Mouse (Mus musculus) embryonic facial prominence, embryonic 10.5 days (tissue): ENCODE data around the gene Gpr65. TPM values are rescaled to one million over a fixed set of nuclear protein-coding genes. Genes with fewer than 3 reads are reported as not detected.
"Not testable (repeated sequence)": the region's sequence is repeated elsewhere in the genome, so short reads cannot be mapped to it uniquely, and the experiment has no call there.

ENCODE experiments used
- DNase-seq: peaks from one replicate; pipeline ENCODE4 v3.0.0-alpha.2; 2017; ENCODE audit warnings: low spot score
- H3K27ac ChIP-seq: fragments of 300-500 bp; sonication (generic); replicated peaks from 2 replicates; pipeline ENCODE4 v1.5.1; 2016; ENCODE audit warnings: mild to moderate bottlenecking
- H3K27me3 ChIP-seq: fragments of 300-500 bp; sonication (generic); replicated peaks from 2 replicates; pipeline ENCODE4 v1.6.1; 2016; ENCODE audit warnings: low read depth, mild to moderate bottlenecking; ENCODE audit not compliant: poor library complexity, severe bottlenecking
- H3K36me3 ChIP-seq: fragments of 300-500 bp; sonication (generic); replicated peaks from 2 replicates; pipeline ENCODE4 v1.6.1; 2016; ENCODE audit warnings: mild to moderate bottlenecking, moderate library complexity
- H3K4me1 ChIP-seq: fragments of 300-500 bp; sonication (generic); 2 replicates; pipeline ENCODE4 v1.6.1; 2016
- H3K4me3 ChIP-seq: fragments of 300-500 bp; sonication (generic); 2 replicates; pipeline ENCODE4 v1.5.1; 2016; ENCODE audit warnings: mild to moderate bottlenecking, moderate library complexity
- H3K9me3 ChIP-seq: fragments of 300-500 bp; sonication (generic); 2 replicates; pipeline ENCODE4 v1.6.1; 2016; ENCODE audit warnings: mild to moderate bottlenecking
- WGBS: fragments of 180-500 bp; shearing (Covaris S2); methylation state at CpG from one replicate; pipeline ENCODE4 v1.1.7; 2016; 5-methylcytosine and 5-hydroxymethylcytosine counted together
- polyA plus RNA-seq: library from polyadenylated mRNA; unstranded; fragments of >200 nt; fragmentation: Nextera tagmentation; extraction: Ambion mirVana; gene quantifications from 2 replicates; pipeline ENCODE4 v1.2.1, GENCODE M21; 2016

The Gpr65 gene
- polyA plus RNA-seq = 0.19 and 0.44 TPM in 2 replicates

DNA sequence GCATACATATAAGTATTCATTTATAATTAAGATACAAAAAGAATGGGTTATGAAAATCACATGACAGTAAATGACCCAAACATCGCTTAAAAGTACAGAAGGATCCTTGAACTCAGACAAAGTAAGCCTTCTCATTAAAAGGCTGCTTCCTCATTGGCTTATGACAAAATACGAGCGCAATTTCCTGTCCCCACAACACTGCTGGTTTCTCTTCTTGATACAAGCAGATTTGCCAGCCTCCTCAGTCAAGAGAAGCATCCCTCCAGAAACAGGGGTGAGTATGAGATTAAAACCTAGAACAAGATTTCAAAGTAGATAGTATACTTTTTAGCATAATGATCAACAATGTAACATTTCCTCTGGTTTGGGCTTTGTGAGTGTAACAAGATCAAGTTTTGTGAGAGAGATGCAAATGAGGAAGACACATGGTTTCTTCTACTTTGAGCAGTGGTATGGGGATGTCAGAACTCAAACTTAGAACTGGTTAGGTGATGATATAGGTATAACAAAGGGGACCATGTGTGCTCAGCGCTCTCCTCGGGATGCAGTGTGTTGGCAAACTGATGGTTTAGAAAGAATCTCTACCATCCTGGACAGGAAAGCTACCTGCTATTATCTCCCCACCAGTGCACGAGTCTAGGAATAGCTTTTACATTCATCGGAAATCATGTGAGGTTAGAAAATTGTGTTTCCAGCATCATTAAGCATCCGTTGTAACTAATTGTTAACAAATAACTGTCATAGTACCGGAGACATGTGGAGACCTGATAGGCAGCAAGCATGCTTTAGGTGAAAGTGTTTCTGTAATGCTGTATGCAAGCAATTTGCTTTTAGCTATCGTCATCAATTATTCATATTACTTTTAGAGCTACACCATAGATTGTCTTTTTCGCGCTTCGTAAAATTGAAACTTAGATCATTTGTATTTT, at the start of gene Gpr65:
TSS of gene Gpr65 (plus strand) at position 195 of the 929 bp plus-strand sequence.
- WGBS = 91% methylated on average over 13 of the region's 13 CpGs
- no peak for DNase-seq

GRCm38 (mm10) chr12:98223286-98223685, 45.1 kb upstream of the Gpr65 start:
- peaks cover 16% of the 10 kb centered on the region for H3K36me3 ChIP-seq
- 73% methylated on average over 5 of the region's 5 CpGs for WGBS
- no peaks in the 10 kb centered on the region for H3K9me3 ChIP-seq
- 0 out of 2 replicates have a peak, but pooled peaks cover 4% of the 10 kb centered on the region for H3K4me1 ChIP-seq
- no peak overlapping the region for H3K27ac ChIP-seq
- no peak for DNase-seq
- H3K27me3 ChIP-seq = no peaks in the 10 kb centered on the region
- H3K4me3 ChIP-seq = no peak overlapping the region

More for the DNA sequence above, at the start of gene Gpr65:
- peaks cover 4% of the 10 kb centered on the region; the same call in 1 of the 2 replicates for H3K4me1 ChIP-seq
- no peaks in the 10 kb centered on the region for H3K36me3 ChIP-seq
- no peaks in the 10 kb centered on the region for H3K9me3 ChIP-seq
- no peak within 1 kb of the TSS for H3K4me3 ChIP-seq
- no peak within 1 kb of the TSS for H3K27ac ChIP-seq
- H3K27me3 ChIP-seq = no peaks in the 10 kb centered on the region

- DNase-seq = no peak
Observed at GRCm38 (mm10) chr12:98227037-98227436, 41.4 kb upstream of the Gpr65 start.

GRCm38 (mm10) chr12:98238478-98238877, 30.0 kb upstream of the Gpr65 start:
- H3K27ac ChIP-seq, DNase-seq, H3K36me3 ChIP-seq, H3K9me3 ChIP-seq, H3K4me1 ChIP-seq, H3K27me3 ChIP-seq, H3K4me3 ChIP-seq: not testable (repeated sequence)
- 85% methylated on average over 6 of the region's 6 CpGs for WGBS

More at GRCm38 (mm10) chr12:98227037-98227436, 41.4 kb upstream of the Gpr65 start:
- Histone ChIP-seq H3K27ac (no peak overlapping the region), H3K4me1 (no peaks in the 10 kb centered on the region), H3K36me3 (peaks cover 23% of the 10 kb centered on the region), H3K4me3 (no peak overlapping the region), H3K9me3 (no peaks in the 10 kb centered on the region), H3K27me3 (no peaks in the 10 kb centered on the region)
- 94% methylated on average over 2 of the region's 2 CpGs for WGBS

DNA sequence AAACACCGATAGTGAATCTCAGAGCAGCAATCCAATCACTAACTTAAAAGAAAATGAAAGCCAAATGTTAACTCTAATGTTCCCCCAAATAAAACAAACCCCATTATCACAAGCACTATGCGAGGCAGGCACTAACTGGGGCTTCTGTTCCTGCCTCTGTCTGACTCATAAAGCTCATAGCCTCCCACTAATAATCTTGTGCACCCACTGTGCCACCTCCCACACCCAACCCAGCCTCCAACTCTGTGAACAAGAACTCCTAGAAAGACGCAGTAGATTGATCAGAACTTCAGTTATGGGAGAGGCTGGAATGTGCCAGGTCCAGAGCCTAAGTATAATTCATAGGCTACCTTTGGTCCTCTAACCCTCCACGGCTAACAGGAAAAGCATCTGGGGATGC, 24.3 kb upstream of the Gpr65 start:
- DNase-seq = no peak
- H3K27ac ChIP-seq = no peak overlapping the region
- 89% methylated on average over 4 of the region's 4 CpGs for WGBS

DNA sequence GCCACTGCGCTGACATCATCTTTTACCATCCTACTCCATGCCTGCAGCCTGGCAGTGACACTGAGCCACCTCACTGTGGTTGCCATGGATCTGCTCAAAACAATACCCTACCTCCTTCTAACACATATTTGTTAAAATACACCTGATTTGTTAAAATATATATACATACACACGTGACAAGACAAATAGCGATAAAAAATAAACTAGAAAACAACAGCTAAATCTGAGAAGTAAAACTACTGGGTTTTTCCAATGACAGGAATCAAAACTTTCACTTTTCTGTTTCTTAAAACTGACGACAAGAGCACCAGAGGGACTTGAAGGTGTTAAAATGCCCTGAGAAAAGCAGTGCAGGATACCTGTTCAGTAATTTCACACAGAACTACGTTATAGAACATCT, 23.6 kb upstream of the Gpr65 start:
- DNase-seq = no peak
- Histone ChIP-seq H3K36me3 (peaks cover 9% of the 10 kb centered on the region; the same call in 1 of the 2 replicates), H3K4me3 (no peak overlapping the region), H3K27ac (no peak overlapping the region), H3K27me3 (no peaks in the 10 kb centered on the region), H3K4me1 (no peaks in the 10 kb centered on the region), H3K9me3 (no peaks in the 10 kb centered on the region)
- WGBS = 91% methylated on average over 5 of the region's 5 CpGs

More for the DNA sequence above, 24.3 kb upstream of the Gpr65 start:
- H3K27me3 ChIP-seq = no peaks in the 10 kb centered on the region
- H3K9me3 ChIP-seq = no peaks in the 10 kb centered on the region
- H3K4me1 ChIP-seq = no peaks in the 10 kb centered on the region
- peaks cover 9% of the 10 kb centered on the region; the same call in 1 of the 2 replicates for H3K36me3 ChIP-seq
- no peak overlapping the region for H3K4me3 ChIP-seq

DNA sequence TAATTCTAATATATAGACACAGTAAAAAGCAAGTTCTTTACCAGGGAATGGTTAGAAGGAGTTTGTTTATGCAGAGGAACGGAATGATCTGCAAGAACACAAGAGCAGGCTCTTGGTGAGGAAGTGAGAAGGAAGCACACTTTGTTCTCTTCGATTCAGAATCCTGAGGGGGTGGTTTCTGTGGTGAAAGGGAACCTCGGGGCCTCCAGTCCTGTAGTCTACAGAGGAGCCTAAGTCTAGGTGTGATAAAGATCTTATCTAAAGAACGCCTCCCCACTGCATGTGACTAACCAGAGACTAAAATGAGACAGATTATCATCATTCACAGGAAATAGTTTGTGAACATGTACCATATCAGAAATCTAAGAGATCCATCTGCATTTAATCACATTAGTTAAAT, 21.6 kb upstream of the Gpr65 start:
- 78% methylated on average over 4 of the region's 4 CpGs for WGBS
- Histone ChIP-seq H3K4me3 (no peak overlapping the region), H3K27ac (no peak overlapping the region), H3K9me3 (no peaks in the 10 kb centered on the region), H3K4me1 (no peaks in the 10 kb centered on the region), H3K27me3 (no peaks in the 10 kb centered on the region), H3K36me3 (peaks cover 24% of the 10 kb centered on the region)
- DNase-seq = no peak

- no peak overlapping the region for H3K27ac ChIP-seq
- no peaks in the 10 kb centered on the region for H3K4me1 ChIP-seq
- no peak overlapping the region for H3K4me3 ChIP-seq
- peaks cover 31% of the 10 kb centered on the region for H3K36me3 ChIP-seq
- DNase-seq = no peak
- H3K9me3 ChIP-seq = no peaks in the 10 kb centered on the region
- WGBS = 74% methylated on average over 3 of the region's 3 CpGs
- H3K27me3 ChIP-seq = no peaks in the 10 kb centered on the region
Observed at GRCm38 (mm10) chr12:98249671-98250070, 18.8 kb upstream of the Gpr65 start.

DNA sequence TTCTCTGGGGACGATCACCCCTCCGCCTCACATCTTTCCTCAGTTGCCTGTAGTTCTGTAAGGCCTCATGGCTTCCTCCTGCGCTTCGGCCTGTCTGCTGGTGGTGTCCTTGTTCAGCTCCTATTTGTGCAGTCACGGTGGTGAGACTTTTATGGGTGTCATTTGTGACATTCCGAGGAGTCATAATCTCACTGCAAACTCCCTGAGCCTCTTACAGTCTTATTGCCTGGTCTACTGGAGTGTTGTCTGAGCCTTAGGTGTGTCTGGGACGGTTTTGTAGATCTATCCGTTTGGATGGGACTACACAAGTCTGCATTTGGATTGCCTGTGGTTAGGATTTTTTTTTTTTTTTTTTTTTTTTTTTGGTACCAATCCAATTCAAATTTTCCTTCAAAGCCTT, 18.1 kb upstream of the Gpr65 start:
- H3K4me3 ChIP-seq = no peak overlapping the region
- no peaks in the 10 kb centered on the region for H3K27me3 ChIP-seq
- no peaks in the 10 kb centered on the region for H3K4me1 ChIP-seq
- peaks cover 29% of the 10 kb centered on the region for H3K36me3 ChIP-seq
- no peak for DNase-seq
- H3K27ac ChIP-seq = no peak overlapping the region
- H3K9me3 ChIP-seq = no peaks in the 10 kb centered on the region
- WGBS = 91% methylated on average over 8 of the region's 8 CpGs

- peaks cover 3% of the 10 kb centered on the region for H3K4me1 ChIP-seq
- 58% methylated on average over 2 of the region's 2 CpGs for WGBS
- no peak for DNase-seq
- no peak overlapping the region for H3K4me3 ChIP-seq
- peaks cover 28% of the 10 kb centered on the region for H3K36me3 ChIP-seq
- H3K27me3 ChIP-seq = no peaks in the 10 kb centered on the region
- H3K9me3 ChIP-seq = no peaks in the 10 kb centered on the region
- no peak overlapping the region for H3K27ac ChIP-seq
Observed at GRCm38 (mm10) chr12:98252417-98252816, 16.0 kb upstream of the Gpr65 start.

GRCm38 (mm10) chr12:98255373-98255995, 13.0 kb upstream of the Gpr65 start:
- Histone ChIP-seq H3K27ac (no peak overlapping the region), H3K4me3 (no peak overlapping the region), H3K4me1 (peaks cover 16% of the 10 kb centered on the region), H3K36me3 (peaks cover 22% of the 10 kb centered on the region), H3K9me3 (no peaks in the 10 kb centered on the region), H3K27me3 (no peaks in the 10 kb centered on the region)
- WGBS = 90% methylated on average over 13 of the region's 13 CpGs
- DNase-seq = no peak

- peak overlapping the region; percentile 99 for H3K27ac ChIP-seq
- H3K4me3 ChIP-seq = peak overlapping the region; percentile 85
- H3K27me3 ChIP-seq = no peaks in the 10 kb centered on the region
- peaks cover 8% of the 10 kb centered on the region for H3K36me3 ChIP-seq
- H3K4me1 ChIP-seq = peaks cover 16% of the 10 kb centered on the region
- DNase-seq = no peak
- no peaks in the 10 kb centered on the region for H3K9me3 ChIP-seq
- WGBS = under 1% methylated on average over 8 of the region's 8 CpGs
Observed at GRCm38 (mm10) chr12:98258371-98258844, 10.0 kb upstream of the Gpr65 start.
